Mouse (Mus musculus) E14TG2a.4 (cell line): ENCODE measurements around the gene Gm21887.
"Not testable (repeated sequence)": the region's sequence is repeated elsewhere in the genome, so short reads cannot be mapped to it uniquely, and the experiment has no call there.

ENCODE experiments used
- CTCF ChIP-seq: conservative IDR thresholded peaks from 2 replicates; pipeline ENCODE4 v1.5.1; 2014; ENCODE audit warnings: low read length
- NANOG ChIP-seq: IDR thresholded peaks from 2 replicates; pipeline ENCODE4 v1.6.1; 2014; ENCODE audit warnings: borderline replicate concordance, low read length, mixed read lengths
- POU5F1 ChIP-seq: IDR thresholded peaks from 2 replicates; pipeline ENCODE4 v1.6.1; 2014; ENCODE audit warnings: low read length, borderline replicate concordance

DNA sequence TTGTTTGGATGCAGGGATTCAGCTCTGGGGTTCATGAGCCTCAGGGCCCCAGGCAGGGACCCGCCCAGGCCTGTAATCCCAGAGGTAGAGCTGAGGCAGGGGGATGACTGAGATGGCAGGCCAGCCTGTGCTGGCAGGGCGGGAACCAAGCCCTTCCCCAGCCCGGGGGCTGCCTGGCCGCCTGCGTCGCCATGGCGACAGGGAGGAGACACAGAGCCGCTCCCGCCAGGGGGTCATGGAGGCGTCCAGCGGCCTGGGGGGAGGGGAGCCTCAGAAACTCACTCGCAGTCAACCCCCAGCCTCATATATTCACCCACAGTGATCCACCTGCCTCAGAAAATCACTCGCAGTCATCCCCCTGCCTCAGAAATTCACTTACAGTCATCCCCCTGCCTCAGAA lies 4.3 kb upstream of the Gm21887 start:
- TF ChIP-seq CTCF, POU5F1, NANOG: not testable (repeated sequence)
